Mouse (Mus musculus) T-helper 2 cell (primary cell): ENCODE measurements around the gene Cln5.

Source experiments
- in situ Hi-C: fragments of 300-600 bp; cut with MboI, MseI; formaldehyde crosslinking; loops from one replicate; pipeline ENCODE4 v1.15.1; 2025; ENCODE audit warnings: high pct_unique_total_duplicates

The Cln5 gene

DNA sequence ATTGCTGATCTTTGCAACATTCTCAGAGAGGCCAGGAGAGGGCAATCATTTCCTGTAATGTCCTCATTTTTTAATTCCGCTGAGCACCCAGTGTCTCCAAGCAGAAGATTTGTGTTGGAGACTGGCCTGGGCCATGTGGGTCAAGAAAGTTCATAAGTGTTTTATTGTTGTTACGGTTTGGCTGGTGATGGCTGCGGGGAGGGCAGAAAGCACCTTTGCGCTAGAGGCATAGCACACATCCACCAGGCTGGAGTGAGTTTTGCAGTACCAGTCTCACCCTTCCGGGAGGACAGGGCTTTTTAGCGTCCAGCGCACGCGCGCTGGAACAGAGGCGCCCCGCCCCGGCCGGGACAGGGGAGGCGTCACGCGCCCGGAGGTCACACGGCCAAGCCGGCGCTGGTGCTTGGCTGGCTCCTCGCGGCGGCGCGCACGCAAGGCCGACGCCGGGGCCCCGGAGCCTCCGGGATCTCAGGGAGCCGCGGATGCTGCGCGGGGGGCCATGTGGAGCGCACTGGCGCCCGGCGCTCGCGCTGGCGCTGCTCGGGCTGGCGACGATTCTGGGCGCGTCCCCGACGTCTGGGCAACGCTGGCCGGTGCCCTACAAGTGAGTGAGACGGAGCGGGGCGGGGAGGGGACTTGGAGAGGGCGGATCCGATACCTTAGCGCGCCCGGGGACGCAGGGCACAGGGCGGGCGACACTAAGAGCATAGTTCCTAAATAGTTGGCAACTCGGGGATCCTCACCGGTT is at the start of gene Cln5:
Cln5 (plus strand) TSS at position 353 of the 748 bp plus-strand sequence.
- in situ Hi-C loops, result loop anchor here (10.0 kb wide), 1 partner anchor 465 kb away; no protein-coding TSS in a partner anchor

DNA sequence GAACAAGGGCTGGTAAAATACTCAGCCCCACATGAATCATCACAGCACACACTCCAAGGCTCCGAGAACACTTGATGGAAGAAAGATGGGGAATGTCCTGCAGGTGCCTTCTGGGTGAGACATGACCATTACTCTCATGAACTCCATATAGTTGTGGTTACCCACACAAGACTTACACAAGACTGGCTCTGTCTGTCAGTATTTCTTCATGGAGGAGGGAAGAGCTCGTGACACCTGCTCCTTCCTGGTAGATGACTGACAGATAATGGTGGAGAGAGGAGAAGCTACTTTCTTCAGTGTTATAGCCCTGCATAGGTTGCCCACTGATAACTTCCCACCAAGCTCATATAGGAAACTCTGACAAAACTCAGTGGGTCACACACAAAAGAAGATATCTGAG is 40.8 kb upstream of the Cln5 start:
- in situ Hi-C loops, result no loop called here

DNA sequence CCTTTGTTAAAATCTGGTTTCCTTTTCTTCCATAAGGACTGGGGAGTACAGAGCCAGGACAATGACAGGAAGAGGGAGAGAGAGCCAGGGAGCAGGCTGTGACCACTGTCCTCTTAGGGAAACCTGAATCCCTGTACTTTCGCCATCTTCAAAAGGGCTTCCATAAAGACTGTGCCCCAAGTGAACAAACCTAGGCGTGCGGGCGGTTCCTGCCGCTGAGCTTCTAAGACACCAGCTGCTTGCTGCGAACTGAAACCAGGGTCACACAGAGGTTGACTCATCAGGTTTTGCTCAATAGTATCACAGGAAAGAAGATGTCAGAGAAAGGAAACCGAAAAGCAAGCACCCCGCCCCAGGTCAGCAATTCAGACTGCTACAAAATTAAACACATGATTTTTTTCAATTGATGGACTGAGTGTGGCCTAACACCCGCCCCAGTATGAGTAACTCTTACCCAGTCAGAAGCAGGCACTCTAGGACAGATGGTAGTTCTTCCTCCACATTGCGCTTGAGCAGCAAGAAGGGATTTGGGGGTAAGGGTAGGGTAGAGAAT is 36.7 kb upstream of the Cln5 start:
- in situ Hi-C loops, result no loop called here

DNA sequence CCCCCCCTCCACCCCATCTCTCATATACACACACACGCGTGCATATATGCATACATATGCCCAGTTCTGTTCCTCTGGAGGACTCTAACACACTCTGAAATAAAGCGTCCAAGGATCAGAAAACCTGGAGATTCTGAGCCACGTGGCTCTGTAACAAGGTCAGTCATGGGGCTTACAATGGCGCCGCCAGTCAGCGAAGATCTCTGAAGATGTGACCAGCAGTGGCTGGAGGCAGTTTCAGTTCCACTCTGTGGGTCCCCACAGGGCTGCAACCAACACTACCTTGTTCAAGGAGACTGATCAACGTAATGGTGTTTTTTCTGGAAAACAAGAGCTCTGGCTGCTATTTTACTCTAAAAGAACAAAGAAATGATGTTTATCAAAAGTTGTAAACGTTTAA is 35.9 kb upstream of the Cln5 start:
- in situ Hi-C loops, result no loop called here

DNA sequence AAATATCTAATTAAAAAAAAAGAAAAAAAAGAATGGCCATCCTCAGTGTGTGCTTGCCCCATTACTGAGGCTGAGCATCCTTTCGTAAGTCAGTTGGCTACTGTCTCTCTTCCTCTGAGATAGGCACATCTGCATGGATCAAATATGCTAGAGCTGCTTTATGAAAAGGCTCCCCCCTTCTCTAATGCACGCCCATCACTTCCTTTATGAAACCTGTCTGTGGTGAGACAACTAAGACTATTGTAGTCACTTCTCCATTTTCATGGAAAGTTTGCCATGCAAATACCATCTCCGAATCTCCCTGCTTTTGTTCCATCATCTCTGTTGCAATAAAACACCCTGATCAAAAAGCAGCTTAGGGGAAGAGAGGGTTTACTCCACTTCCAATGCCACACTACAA is 33.0 kb upstream of the Cln5 start:
- in situ Hi-C loops, result no loop called here

DNA sequence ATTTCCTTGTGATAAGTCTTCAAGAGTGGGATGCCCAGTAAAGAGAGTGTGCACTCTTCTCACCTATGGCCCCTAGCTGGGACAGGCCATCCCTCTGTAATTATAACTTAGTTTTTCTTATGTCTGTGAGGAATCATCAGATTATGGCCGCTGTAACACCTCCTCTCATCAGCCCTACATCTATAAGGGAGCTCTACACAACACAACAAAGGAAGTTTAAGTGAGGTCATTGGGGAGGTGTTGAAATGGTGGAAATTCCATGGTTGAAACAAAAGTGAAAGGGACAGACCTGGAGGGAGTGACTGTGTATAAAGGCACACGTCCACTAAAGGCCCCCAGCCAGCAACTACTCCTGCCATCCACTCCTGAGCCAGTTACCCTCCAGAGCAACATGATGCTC is 23.3 kb upstream of the Cln5 start, which contains the start of gene Acod1:
Acod1 (plus strand) TSS at position 301 of the 400 bp plus-strand sequence.
- in situ Hi-C loops, result loop anchor here (10.0 kb wide), 1 partner anchor 222 kb away; no protein-coding TSS in a partner anchor

DNA sequence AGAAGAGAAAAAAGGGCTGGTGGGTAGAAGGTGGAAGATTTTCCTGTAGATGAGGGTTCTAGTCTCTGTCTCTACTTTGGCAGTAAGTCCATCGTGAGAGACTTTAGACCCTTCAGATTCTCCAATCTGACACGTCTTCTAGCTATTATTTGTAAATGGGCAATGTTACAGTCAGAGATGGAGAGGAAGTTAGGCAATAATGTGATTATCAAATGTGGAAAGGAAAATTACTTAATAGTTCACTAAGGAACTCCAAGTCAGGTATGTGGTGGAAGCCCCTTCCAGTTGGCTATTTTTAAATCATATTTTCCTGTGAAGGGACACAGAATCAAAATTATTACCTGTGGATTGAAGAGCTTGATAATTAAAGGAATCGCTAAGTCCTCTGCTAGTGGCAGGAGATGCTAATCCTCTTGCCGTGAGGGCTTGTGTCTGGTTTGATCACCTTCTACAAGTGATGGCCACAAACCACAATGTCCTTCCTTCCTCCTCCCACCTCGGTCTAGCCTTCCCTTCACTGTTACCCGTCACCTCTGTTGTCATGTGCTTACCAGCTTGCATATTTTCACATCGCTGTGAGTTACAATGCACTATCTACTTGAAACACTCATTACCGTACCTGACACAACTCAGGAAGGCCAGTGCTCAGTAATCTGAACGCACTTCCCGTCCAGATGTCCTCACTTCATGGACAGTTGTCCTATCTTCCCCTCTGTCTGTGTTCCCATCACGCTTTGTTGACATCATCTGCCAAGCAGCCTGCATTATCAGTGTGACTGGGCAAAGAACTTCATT is 21.5 kb upstream of the Cln5 start:
- in situ Hi-C loops, result loop anchor here (10.0 kb wide), 1 partner anchor 224 kb away; no protein-coding TSS in a partner anchor

DNA sequence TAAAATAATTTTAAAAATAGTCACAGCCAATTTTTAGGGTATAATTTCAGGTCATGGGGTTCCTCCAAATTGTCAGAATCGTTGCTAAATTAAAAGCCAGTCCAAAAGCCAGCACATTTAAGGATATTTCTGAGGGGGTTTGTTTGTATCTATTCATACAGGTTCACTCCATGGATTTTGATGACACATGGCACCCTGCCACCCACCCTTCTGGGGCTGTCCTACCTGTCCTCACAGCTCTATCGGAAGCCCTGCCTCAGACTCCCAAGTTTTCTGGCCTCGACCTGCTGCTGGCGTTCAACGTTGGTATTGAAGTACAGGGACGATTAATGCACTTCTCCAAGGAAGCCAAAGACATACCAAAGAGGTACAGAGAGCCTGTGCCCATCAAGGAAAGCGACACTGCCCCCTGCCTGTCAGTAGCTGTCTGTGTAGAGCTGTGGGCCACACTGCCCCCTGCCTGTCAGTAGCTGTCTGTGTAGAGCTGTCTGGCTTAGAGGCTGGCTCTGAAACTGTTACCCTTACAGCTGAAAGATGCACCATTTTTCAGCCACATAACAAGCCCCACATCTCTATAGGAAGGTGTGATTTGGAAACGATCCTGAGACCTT is 18.8 kb upstream of the Cln5 start:
- in situ Hi-C loops, result loop anchor here (5.0 kb wide), 1 partner anchor 39 kb away; no protein-coding TSS in a partner anchor

DNA sequence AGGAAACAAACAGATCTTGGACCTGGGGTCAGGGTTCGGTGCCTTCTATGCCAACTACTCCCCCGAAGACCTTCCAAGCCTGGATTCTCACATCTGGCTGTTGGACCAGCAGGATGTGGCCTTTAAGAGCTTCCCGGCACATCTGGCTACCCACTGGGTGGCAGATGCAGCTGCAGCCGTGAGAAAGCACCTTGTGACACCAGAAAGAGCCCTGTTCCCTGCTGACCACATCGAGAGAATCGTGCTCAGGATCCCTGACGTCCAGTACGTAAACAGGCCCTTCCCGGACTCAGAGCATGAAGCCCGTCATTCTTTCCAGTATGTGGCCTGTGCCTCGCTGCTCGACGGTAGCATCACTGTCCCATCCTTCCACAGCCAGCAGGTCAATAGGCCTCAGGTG is 15.3 kb upstream of the Cln5 start:
- in situ Hi-C loops, result loop anchor here (5.0 kb wide), 1 partner anchor 42 kb away; no protein-coding TSS in a partner anchor

DNA sequence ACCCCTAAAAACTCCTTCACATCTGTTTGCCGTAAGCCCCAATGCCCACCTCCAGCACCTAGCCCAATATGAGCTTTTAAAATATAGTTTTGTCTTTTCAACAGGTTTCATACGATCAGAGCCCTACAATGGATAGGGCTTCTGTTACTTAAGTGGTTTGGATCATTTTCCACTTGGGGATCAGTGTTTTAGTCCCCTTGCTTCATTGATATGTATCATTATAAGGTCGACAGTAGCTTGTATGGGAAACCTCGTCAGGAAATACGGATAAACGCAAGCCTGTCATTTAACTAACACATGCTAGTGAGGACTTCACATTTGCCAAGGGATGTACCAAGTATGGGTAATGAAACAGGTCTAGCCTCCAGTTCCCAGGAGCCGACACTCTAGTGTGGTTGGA is 13.4 kb upstream of the Cln5 start:
- in situ Hi-C loops, result no loop called here

DNA sequence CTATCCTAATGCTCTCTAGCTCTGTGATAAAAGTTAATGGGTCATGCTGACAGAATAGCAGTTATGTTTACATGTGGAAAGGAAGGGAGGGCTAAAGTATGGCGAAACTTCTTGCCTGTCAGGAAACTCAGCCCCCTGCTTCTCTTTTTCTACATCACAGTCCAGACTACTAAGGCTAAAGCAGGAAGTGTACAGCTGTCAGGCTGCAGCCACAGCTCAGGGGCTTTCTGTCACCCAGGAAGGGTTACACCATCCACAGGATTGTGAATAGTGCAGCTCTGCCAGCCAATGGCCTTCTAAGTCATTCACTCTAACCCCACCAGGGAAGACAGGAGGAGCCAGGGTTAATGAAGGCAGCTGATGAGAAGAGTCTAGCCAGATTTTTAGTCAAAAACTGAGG is 11.0 kb upstream of the Cln5 start:
- in situ Hi-C loops, result no loop called here

DNA sequence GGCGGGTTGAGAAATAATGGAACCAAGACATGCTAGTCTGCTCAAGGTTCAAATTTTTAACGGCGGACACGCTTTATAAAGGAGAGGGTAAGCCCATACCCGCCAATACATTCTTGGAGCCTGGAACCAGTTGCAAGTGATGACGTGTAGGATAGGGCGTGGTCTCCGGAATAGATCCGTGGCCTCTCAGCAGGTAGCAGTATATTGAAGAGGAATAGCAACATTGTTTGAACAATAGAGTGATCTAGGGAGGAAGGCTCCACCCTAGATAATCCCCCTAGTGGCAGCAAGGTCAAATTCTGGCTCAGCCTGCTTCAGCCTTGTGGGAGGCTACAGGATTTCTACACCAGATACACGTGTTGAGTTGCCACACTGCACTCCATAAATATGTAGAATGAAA is 10.5 kb upstream of the Cln5 start:
- in situ Hi-C loops, result no loop called here

DNA sequence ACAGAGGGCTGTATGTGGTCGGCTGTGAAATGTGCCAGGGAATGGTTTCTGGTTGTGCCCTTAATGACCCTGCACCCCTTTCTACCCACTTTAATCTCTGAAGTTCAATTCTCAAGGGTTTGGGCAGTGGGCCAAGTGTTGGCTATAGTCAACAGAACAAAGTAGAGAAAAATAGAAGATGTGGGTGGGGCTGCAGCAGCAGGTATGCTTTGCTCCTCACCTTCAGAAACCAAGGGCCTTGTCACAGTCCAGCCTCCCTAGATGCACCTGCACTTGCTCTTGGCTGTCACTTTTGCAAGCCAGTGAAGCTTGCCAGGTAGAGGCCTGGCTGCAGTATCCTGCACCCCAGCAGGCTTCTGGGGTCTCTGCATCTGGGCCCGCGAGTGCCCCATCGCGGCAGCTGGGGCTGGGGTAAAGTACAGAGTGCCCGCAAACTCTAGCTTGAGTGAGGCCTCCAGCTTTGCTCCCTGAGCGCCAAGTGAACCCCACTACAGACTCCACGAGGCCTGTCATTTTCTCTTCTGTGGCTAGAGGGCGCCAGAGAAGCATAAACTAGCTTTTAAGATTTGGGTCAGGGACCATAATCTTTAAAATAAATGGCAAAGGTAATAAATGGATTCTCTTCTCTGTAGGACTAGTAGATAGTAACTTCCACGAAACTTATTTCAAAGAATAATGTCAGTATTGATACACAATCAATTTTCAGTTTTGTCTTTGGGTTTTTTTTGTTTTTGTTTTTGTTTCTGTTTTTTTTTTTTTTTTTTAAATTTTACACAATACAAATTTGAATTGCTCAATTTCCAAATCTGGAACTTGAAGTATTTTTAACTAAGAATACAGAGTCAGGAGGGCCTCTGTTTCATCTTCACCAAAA is 4.5 kb upstream of the Cln5 start:
- in situ Hi-C loops, result loop anchor here (10.0 kb wide), 1 partner anchor 469 kb away; no protein-coding TSS in a partner anchor

DNA sequence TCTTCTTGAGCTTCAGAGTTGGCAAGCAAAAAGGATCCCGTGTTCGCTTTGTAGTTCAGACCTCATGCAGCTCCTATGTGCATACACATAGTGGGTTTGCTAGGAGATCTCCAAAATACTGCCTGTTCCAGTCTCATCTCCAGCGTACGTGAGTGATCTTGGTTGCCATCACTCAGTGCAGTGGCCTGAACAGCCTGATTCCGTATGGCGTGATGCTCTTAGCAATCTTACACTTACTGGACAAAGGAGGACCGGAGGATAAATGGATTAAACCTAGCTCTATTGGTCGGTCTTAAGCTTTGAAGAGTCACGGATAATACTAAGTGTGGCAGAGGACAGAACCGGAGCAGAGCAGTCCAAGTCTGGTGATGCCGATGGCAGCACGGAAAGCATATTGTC is 552 bp upstream of the Cln5 start:
- in situ Hi-C loops, result loop anchor here (10.0 kb wide), 1 partner anchor 465 kb away; no protein-coding TSS in a partner anchor

DNA sequence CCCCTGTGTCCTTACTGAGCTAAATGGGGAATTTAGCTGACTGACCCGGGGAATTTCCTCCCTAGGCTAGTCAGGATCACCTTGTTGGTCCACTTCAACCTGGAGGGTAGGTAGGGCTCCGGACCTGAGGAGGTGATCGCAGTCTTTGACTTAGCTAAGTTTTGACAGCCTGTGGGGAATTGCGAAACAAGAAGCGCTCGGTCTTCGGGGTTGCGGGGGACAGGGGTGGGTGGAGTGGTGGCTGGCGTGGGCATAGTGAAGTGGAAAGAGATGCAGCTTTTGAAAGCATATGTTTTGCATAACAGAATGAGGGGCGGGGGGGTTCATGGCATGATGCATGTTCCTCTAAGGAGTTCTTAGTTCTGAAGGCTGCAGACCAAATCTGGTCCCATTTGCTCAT is 774 bp downstream of the Cln5 start:
- in situ Hi-C loops, result no loop called here

DNA sequence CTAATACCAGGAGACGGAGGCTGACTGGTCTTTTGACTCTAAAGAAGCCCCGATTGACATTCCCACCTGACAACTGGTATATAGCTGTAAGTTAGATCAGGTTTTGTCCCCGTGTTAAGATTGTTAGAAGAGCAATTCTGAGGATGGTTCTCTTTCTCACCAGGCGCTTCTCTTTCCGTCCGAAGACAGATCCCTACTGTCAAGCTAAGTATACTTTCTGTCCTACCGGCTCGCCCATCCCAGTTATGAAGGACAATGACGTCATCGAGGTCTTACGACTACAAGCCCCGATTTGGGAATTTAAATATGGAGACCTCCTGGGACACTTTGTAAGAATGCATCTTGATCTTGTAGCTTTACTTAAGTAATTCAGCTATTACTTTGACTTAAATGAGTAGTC is 1.5 kb downstream of the Cln5 start:
- in situ Hi-C loops, result no loop called here

DNA sequence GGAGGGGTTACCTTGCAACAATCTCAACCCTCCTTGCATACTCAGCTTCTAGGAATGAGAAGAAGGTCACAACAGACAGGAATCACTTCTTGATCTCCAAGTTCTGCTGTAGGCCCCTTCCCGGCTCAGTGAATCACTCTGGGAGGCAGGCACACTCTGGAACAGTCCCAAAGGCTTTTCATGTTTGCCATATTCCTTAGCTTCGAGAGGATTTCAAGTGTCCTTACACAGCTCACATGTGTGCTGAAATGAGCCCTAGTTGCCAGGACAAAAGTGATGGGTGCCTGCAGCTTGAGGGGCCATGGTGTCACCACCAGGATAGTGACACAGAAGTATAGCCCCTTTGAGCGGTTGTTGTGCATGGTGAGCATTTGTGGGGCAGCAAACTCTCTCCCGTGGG is 2.7 kb downstream of the Cln5 start:
- in situ Hi-C loops, result no loop called here

DNA sequence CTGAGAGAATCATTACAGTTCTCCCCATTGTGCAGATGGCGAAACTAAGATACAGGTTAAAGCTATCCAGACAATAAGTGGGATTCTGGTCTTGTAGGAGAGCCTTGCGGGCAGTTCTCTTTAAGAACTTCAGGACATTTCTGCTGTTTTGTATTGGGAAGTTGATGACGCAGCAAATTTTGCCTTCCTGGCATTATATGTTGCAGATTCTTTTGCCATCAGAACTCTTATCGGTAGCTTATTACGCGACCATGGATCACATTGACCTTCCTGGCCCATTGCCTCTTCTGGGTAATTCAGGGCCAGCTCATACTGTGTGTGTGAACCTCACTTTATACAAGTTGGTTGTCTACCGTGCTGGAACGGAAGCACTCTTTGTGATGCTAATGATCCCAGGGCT is 3.8 kb downstream of the Cln5 start:
- in situ Hi-C loops, result no loop called here

DNA sequence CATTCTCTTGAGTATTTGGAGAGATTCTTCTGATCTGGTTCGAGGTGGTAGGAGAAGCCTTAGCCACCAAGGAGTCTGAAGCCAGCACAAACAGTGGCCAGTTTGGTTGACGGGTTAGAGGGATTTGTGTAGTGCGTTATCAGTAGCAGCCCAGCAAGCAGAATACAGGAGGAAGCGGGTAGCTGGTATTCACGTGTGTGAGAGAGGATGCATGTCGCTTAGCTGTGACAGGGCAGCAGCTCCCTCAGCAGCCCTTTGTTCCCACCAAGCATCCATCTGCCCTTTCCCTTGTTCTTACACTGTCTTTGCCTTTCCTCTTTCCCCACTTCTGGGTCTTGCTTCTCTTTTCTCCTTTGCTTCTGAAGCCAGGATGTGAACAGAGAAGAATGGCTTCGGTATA is 5.2 kb downstream of the Cln5 start:
- in situ Hi-C loops, result loop anchor here (25.0 kb wide), 1 partner anchor 1387 kb away; the partner anchor contains the start of gene Pou4f1

DNA sequence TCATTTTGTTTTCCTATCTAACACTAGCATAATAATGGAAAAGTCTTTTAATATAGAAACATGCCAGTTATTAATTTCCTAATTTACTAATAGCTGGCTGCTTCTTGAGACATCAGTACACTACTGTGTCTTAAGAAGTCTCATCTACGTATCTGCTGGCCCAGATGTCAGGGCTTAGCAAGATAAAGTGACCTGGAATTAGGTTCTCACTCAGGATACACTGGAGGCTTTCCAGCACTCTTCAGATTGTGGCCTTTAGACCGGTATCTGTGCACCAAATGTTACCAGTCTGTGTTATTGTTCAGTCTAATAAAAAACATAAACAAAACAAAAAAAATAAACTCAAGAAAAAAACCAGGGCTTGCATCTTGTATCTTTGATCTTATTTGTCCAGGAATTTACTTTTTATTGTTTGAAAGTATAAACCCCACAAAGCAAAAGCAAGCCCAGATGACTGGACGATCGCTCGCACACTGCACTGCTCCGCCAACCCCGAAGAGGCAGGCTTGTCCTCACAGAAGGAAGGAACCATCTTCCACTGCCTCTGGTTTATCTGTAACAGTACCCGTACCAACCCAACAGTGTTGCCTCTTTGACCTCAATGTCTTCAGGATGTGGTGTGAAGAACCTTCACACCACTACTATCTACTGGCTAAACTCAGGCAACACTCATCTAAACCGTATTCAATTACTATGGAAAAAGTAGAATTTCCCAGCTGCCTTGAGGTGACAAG is 7.4 kb downstream of the Cln5 start:
- in situ Hi-C loops, result loop anchor here (25.0 kb wide), 1 partner anchor 1385 kb away; the partner anchor contains the start of gene Pou4f1
